Mouse (Mus musculus) kidney, postnatal 4 days (tissue): ENCODE data around the gene Gm26897.

Experiments used
- DNase-seq, 2 experiments: peaks; one replicate each; pipeline ENCODE4 v3.0.0; 2021; ENCODE audit warnings: mixed read lengths in 2 of 2

Gm26897 gene

GRCm38 (mm10) chr5:111733851-111734250, at the start of gene Gm26897:
Gm26897 (plus strand) TSS chr5:111733924.
- no peak for DNase-seq

GRCm38 (mm10) chr5:111687370-111687769, 46.4 kb upstream of the Gm26897 start:
- DNase-seq: no peak

GRCm38 (mm10) chr5:111688584-111688983, 45.1 kb upstream of the Gm26897 start:
- DNase-seq: no peak

- DNase-seq: no peak
Measured at GRCm38 (mm10) chr5:111697996-111698395, 35.7 kb upstream of the Gm26897 start.

- DNase-seq: no peak
Measured at GRCm38 (mm10) chr5:111699711-111700303, 33.9 kb upstream of the Gm26897 start.

- DNase-seq: peak; percentile 40 to 42
Measured at GRCm38 (mm10) chr5:111701634-111702329, 31.9 kb upstream of the Gm26897 start.

GRCm38 (mm10) chr5:111703586-111703985, 30.1 kb upstream of the Gm26897 start:
- no peak for DNase-seq

GRCm38 (mm10) chr5:111704326-111704725, 29.4 kb upstream of the Gm26897 start:
- DNase-seq: no peak

GRCm38 (mm10) chr5:111709195-111709901, 24.4 kb upstream of the Gm26897 start:
- DNase-seq: no peak

GRCm38 (mm10) chr5:111719018-111719417, 14.7 kb upstream of the Gm26897 start:
- DNase-seq: no peak

- no peak for DNase-seq
Measured at GRCm38 (mm10) chr5:111720726-111721125, 13.0 kb upstream of the Gm26897 start.

- peak in 1 of 2 experiments; percentile 15 for DNase-seq
Measured at GRCm38 (mm10) chr5:111724713-111725112, 9.0 kb upstream of the Gm26897 start.

GRCm38 (mm10) chr5:111725195-111725920, 8.4 kb upstream of the Gm26897 start:
- peak; percentile 49 to 56 for DNase-seq

- DNase-seq: no peak
Measured at GRCm38 (mm10) chr5:111728411-111728810, 5.3 kb upstream of the Gm26897 start.

GRCm38 (mm10) chr5:111730560-111731167, 3.1 kb upstream of the Gm26897 start:
- DNase-seq: peak; percentile 31 to 52

- no peak for DNase-seq
Measured at GRCm38 (mm10) chr5:111732194-111732593, 1.5 kb upstream of the Gm26897 start.

GRCm38 (mm10) chr5:111739480-111739879, 5.8 kb downstream of the Gm26897 start:
- no peak for DNase-seq

GRCm38 (mm10) chr5:111740384-111741275, 6.9 kb downstream of the Gm26897 start:
- no peak for DNase-seq

- DNase-seq: no peak
Measured at GRCm38 (mm10) chr5:111741352-111741751, 7.6 kb downstream of the Gm26897 start.

GRCm38 (mm10) chr5:111742290-111742898, 8.7 kb downstream of the Gm26897 start:
- peak; percentile 40 to 60 for DNase-seq

GRCm38 (mm10) chr5:111749599-111749998, 15.9 kb downstream of the Gm26897 start:
- no peak for DNase-seq
